30 mouse cellular contexts compared by ENCODE assay signal in the genomic region with DNA sequence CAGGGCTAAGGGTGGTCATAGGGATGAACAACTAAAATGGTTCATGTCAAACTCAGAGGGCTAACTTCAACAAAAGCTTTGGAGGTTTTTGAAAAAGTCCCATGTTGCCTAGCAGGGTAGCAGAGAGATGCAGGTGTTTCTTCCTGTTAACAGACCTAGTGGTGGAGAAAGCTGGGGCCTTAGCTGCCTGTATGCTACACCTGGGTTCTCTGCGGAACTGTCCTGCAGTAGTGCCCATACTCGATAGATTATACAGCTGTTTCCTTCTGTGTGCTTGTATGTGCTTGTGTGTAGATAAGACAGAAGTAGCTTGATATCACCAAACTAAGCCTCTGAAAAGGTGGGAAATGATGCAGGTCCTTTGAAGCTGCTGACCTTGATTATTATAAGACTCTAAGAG. TPM values are rescaled to one million over a fixed set of nuclear protein-coding genes. Genes with fewer than 3 reads are reported as not detected.
A peak's percentile ranks its signal among the peaks of the same experiment; 100 is the strongest.
DNase-seq lines count a peak whose midpoint lies in the region; ATAC-seq lines count a peak whose summit lies in the region.
"Had no signal": no experiment of that assay in that cellular context is flagged by ENCODE, and none has a peak within 500 bp of the region (broad histone marks: within the 10 kb centered on the region; RNA-seq: fewer than 3 reads in every experiment).

No protein-coding gene starts in this region.

- ATAC-seq in liver, embryonic 12.5 days: 0 out of 2 replicates have a peak, but pooled peaks have one; percentile 40
- no peak for ATAC-seq in liver, embryonic 11.5 days (replicated peaks; ENCODE audit: low FRiP score)
- ATAC-seq in megakaryocyte progenitor cell, adult 5-6 weeks (replicated peaks; ENCODE audit: poor library complexity): peak; percentile 62
- ATAC-seq: forebrain, embryonic 16.5 days; intestine, embryonic 16.5 days; liver, postnatal 0 days; Patski had no signal

- H3K27me3 ChIP-seq in liver, embryonic 12.5 days (replicated peaks): no peaks in the 10 kb centered on the region
- no peaks in the 10 kb centered on the region for H3K27me3 ChIP-seq in liver, embryonic 11.5 days (replicated peaks; ENCODE audit: control insufficient read depth, insufficient read depth, low read length)
- H3K27me3 ChIP-seq in splenic B cell, adult 2 months (ENCODE audit: control insufficient read depth, insufficient read depth, low read length, poor library complexity, severe bottlenecking): no peaks in the 10 kb centered on the region
- H3K27me3 ChIP-seq: heart, embryonic 15.5 days; hindbrain, embryonic 13.5 days; limb, embryonic 12.5 days; neural tube, embryonic 15.5 days; Patski; stomach, embryonic 15.5 days had no signal

- no peak for DNase-seq in liver, embryonic 11.5 days (ENCODE audit: low spot score)
- peak; percentile 61 for DNase-seq in splenic B cell, adult 2 months (ENCODE audit: low read depth, low spot score)
- DNase-seq in thymus, postnatal 25 days: peak; percentile 40
- no peak for DNase-seq in cerebellum, adult 18-20 months
- no peak for DNase-seq in urinary bladder, adult 18-20 months (ENCODE audit: low spot score in 2 of 2)
- DNase-seq in layer of hippocampus, adult 9-10 months (ENCODE audit: low spot score): no peak
- DNase-seq: adrenal gland, postnatal 10 days; cerebellum, adult 11-12 months; cerebellum, postnatal 14 days; gastrocnemius, postnatal 10 days; heart, postnatal 4 days; kidney, adult 9 months; kidney, postnatal 10 days; layer of hippocampus, adult 9-11 months; liver, postnatal 0 days; lung, postnatal 4 days; midbrain, embryonic 14.5 days; right cerebral cortex, postnatal 25 days had no signal

- H3K9ac ChIP-seq in liver, embryonic 12.5 days: no peak overlapping the region
- H3K9ac ChIP-seq in liver, embryonic 11.5 days (ENCODE audit: low read depth, low read length): no peak overlapping the region
- H3K9ac ChIP-seq: heart, embryonic 15.5 days; hindbrain, embryonic 13.5 days; limb, embryonic 12.5 days; liver, postnatal 0 days; neural tube, embryonic 15.5 days; stomach, embryonic 15.5 days had no signal

- no peak overlapping the region for H3K4me3 ChIP-seq in liver, embryonic 12.5 days
- no peak overlapping the region for H3K4me3 ChIP-seq in liver, embryonic 11.5 days (ENCODE audit: low read depth, low read length)
- H3K4me3 ChIP-seq: erythroblast, embryonic 14.5 days; heart, embryonic 15.5 days; hindbrain, embryonic 13.5 days; limb, embryonic 12.5 days; neural tube, embryonic 15.5 days; stomach, embryonic 15.5 days had no signal

- H3K4me1 ChIP-seq in liver, embryonic 12.5 days: no peaks in the 10 kb centered on the region
- no peaks in the 10 kb centered on the region for H3K4me1 ChIP-seq in liver, embryonic 11.5 days (replicated peaks; ENCODE audit: control insufficient read depth, insufficient read depth, low read length)
- H3K4me1 ChIP-seq: hindbrain, embryonic 13.5 days; limb, embryonic 12.5 days; neural tube, embryonic 15.5 days; stomach, embryonic 15.5 days had no signal

- WGBS in liver, embryonic 12.5 days (ENCODE audit: insufficient replicate concordance): 45% methylated on average over 2 of the region's 2 CpGs
- WGBS in liver, embryonic 11.5 days: 73% methylated on average over 2 of the region's 2 CpGs

- no peaks in the 10 kb centered on the region for H3K9me3 ChIP-seq in liver, embryonic 12.5 days (replicated peaks)
- no peaks in the 10 kb centered on the region for H3K9me3 ChIP-seq in liver, embryonic 11.5 days (ENCODE audit: control insufficient read depth, low read length)
- H3K9me3 ChIP-seq: heart, embryonic 15.5 days; hindbrain, embryonic 13.5 days; limb, embryonic 12.5 days; neural tube, embryonic 15.5 days; stomach, embryonic 15.5 days had no signal

- no peak overlapping the region for H3K4me2 ChIP-seq in liver, embryonic 12.5 days
- no peak overlapping the region for H3K4me2 ChIP-seq in liver, embryonic 11.5 days
- H3K4me2 ChIP-seq: heart, embryonic 15.5 days; hindbrain, embryonic 13.5 days; limb, embryonic 12.5 days; neural tube, embryonic 15.5 days; stomach, embryonic 15.5 days had no signal

- H3K27ac ChIP-seq in liver, embryonic 12.5 days: no peak overlapping the region
- H3K27ac ChIP-seq in liver, embryonic 11.5 days (ENCODE audit: low read depth, low read length): no peak overlapping the region
- H3K27ac ChIP-seq: heart, embryonic 15.5 days; hindbrain, embryonic 13.5 days; limb, embryonic 12.5 days; neural tube, embryonic 15.5 days; stomach, embryonic 15.5 days had no signal

- H3K36me3 ChIP-seq in liver, embryonic 12.5 days: no peaks in the 10 kb centered on the region; the same call in 1 of the 2 replicates
- no peaks in the 10 kb centered on the region for H3K36me3 ChIP-seq in liver, embryonic 11.5 days (ENCODE audit: control insufficient read depth, insufficient read depth, low read length)
- H3K36me3 ChIP-seq in splenic B cell, adult 2 months (ENCODE audit: control insufficient read depth, insufficient read depth, low read length, poor library complexity, severe bottlenecking): no peaks in the 10 kb centered on the region; the same call in 1 of the 2 replicates
- H3K36me3 ChIP-seq: heart, embryonic 15.5 days; hindbrain, embryonic 13.5 days; neural tube, embryonic 15.5 days; stomach, embryonic 15.5 days had no signal

RNA-seq across cellular contexts. Expression of gene Mdfic, which starts 28.5 kb away (rescaled TPM):
- 1.9 and 2.0 TPM in 2 replicates for polyA plus RNA-seq in liver, embryonic 12.5 days (2016; fragmentation: Nextera tagmentation; extraction: Ambion mirVana)
- polyA plus RNA-seq in liver, embryonic 11.5 days (2014; fragmentation: Nextera tagmentation; extraction: Ambion mirVana): 2.7 and 3.0 TPM in 2 replicates
- 7.6 and 8.5 TPM in 2 replicates for total RNA-seq in megakaryocyte progenitor cell, adult 5-6 weeks (2015)
- 9.4 and 10.9 TPM in 2 replicates for total RNA-seq in megakaryocyte progenitor cell, adult 5-6 weeks (2017)
- total RNA-seq: MEL had no signal

Comparison
In these comparisons a context has a peak if more than half of its experiments do, and no peak if none do; other contexts are left out.
1. DNase-seq: peak in splenic B cell, adult 2 months (single experiment) and thymus, postnatal 25 days (single experiment); none in liver, embryonic 11.5 days (single experiment), cerebellum, adult 18-20 months (0 of 2), urinary bladder, adult 18-20 months (0 of 2) and layer of hippocampus, adult 9-10 months (single experiment).